Mouse (Mus musculus): ENCODE results near the gene Csmd2. TPM values are rescaled to one million over a fixed set of nuclear protein-coding genes. Genes with fewer than 3 reads are reported as not detected.
"Not testable (repeated sequence)": the region's sequence is repeated elsewhere in the genome, so short reads cannot be mapped to it uniquely, and the experiment has no call there.

The Csmd2 gene
- polyA plus RNA-seq, 1 experiment from 2014 or later = 0.18 TPM

GRCm38 (mm10) chr4:128514496-128514895 is 526.8 kb downstream of the Csmd2 start:
- H3K27ac ChIP-seq (ENCODE audit: low read depth) = no peak overlapping the region
- no peaks in the 10 kb centered on the region for H3K36me3 ChIP-seq (ENCODE audit: control insufficient read depth, insufficient read depth, low read length)
- H3K9ac ChIP-seq (ENCODE audit: low read length) = no peak overlapping the region
- H3K27me3 ChIP-seq (replicated peaks; ENCODE audit: control insufficient read depth, insufficient read depth, low read length) = no peaks in the 10 kb centered on the region
- no peak overlapping the region for H3K4me3 ChIP-seq (ENCODE audit: low read depth, low read length)
- no peaks in the 10 kb centered on the region for H3K4me1 ChIP-seq (replicated peaks; ENCODE audit: control insufficient read depth, insufficient read depth, low read length)
- ATAC-seq (replicated peaks; ENCODE audit: low FRiP score, low TSS enrichment, low read depth) (no peak), DNase-seq (ENCODE audit: low spot score) (no peak)
- no peaks in the 10 kb centered on the region for H3K9me3 ChIP-seq (ENCODE audit: control insufficient read depth, low read length)
- no peak overlapping the region for H3K4me2 ChIP-seq (ENCODE audit: low read length)
- WGBS = 81% methylated on average over 5 of the region's 5 CpGs

GRCm38 (mm10) chr4:128521276-128521675 is 533.6 kb downstream of the Csmd2 start:
- Histone ChIP-seq H3K4me2 (ENCODE audit: low read length) (no peak overlapping the region), H3K27ac (ENCODE audit: low read depth) (no peak overlapping the region), H3K27me3 (replicated peaks; ENCODE audit: control insufficient read depth, insufficient read depth, low read length) (no peaks in the 10 kb centered on the region), H3K9me3 (ENCODE audit: control insufficient read depth, low read length) (no peaks in the 10 kb centered on the region), H3K9ac (ENCODE audit: low read length) (no peak overlapping the region), H3K4me1 (replicated peaks; ENCODE audit: control insufficient read depth, insufficient read depth, low read length) (no peaks in the 10 kb centered on the region), H3K4me3 (ENCODE audit: low read depth, low read length) (no peak overlapping the region), H3K36me3 (ENCODE audit: control insufficient read depth, insufficient read depth, low read length) (no peaks in the 10 kb centered on the region)
- 87% methylated on average over 6 of the region's 6 CpGs for WGBS
- ATAC-seq (replicated peaks; ENCODE audit: low FRiP score, low TSS enrichment, low read depth) (no peak), DNase-seq (ENCODE audit: low spot score) (no peak)

- Histone ChIP-seq H3K27ac (ENCODE audit: low read depth) (no peak overlapping the region), H3K9ac (ENCODE audit: low read length) (no peak overlapping the region), H3K4me1 (replicated peaks; ENCODE audit: control insufficient read depth, insufficient read depth, low read length) (no peaks in the 10 kb centered on the region), H3K36me3 (ENCODE audit: control insufficient read depth, insufficient read depth, low read length) (no peaks in the 10 kb centered on the region), H3K9me3 (ENCODE audit: control insufficient read depth, low read length) (no peaks in the 10 kb centered on the region), H3K4me3 (ENCODE audit: low read depth, low read length) (no peak overlapping the region), H3K27me3 (replicated peaks; ENCODE audit: control insufficient read depth, insufficient read depth, low read length) (no peaks in the 10 kb centered on the region), H3K4me2 (ENCODE audit: low read length) (no peak overlapping the region)
- no peak for ATAC-seq (replicated peaks; ENCODE audit: low FRiP score, low TSS enrichment, low read depth)
- DNase-seq (ENCODE audit: low spot score) = no peak
- 31% methylated on average over 2 of the region's 2 CpGs for WGBS
Observed at GRCm38 (mm10) chr4:128543378-128543777, 555.7 kb downstream of the Csmd2 start.

GRCm38 (mm10) chr4:128543956-128544486 is 556.4 kb downstream of the Csmd2 start:
- not testable (repeated sequence) for DNase-seq (ENCODE audit: low spot score); H3K27ac ChIP-seq (ENCODE audit: low read depth); H3K4me1 ChIP-seq (replicated peaks; ENCODE audit: control insufficient read depth, insufficient read depth, low read length); H3K9me3 ChIP-seq (ENCODE audit: control insufficient read depth, low read length); H3K27me3 ChIP-seq (replicated peaks; ENCODE audit: control insufficient read depth, insufficient read depth, low read length); H3K4me3 ChIP-seq (ENCODE audit: low read depth, low read length); H3K4me2 ChIP-seq (ENCODE audit: low read length); H3K9ac ChIP-seq (ENCODE audit: low read length); ATAC-seq (replicated peaks; ENCODE audit: low FRiP score, low TSS enrichment, low read depth); H3K36me3 ChIP-seq (ENCODE audit: control insufficient read depth, insufficient read depth, low read length)
- 83% methylated on average over 2 of the region's 2 CpGs for WGBS

GRCm38 (mm10) chr4:128550756-128551155 is 563.1 kb downstream of the Csmd2 start:
- Histone ChIP-seq H3K4me2 (ENCODE audit: low read length) (no peak overlapping the region), H3K9me3 (ENCODE audit: control insufficient read depth, low read length) (no peaks in the 10 kb centered on the region), H3K9ac (ENCODE audit: low read length) (no peak overlapping the region), H3K36me3 (ENCODE audit: control insufficient read depth, insufficient read depth, low read length) (no peaks in the 10 kb centered on the region), H3K4me3 (ENCODE audit: low read depth, low read length) (no peak overlapping the region), H3K27ac (ENCODE audit: low read depth) (no peak overlapping the region), H3K4me1 (replicated peaks; ENCODE audit: control insufficient read depth, insufficient read depth, low read length) (no peaks in the 10 kb centered on the region), H3K27me3 (replicated peaks; ENCODE audit: control insufficient read depth, insufficient read depth, low read length) (no peaks in the 10 kb centered on the region)
- ATAC-seq (replicated peaks; ENCODE audit: low FRiP score, low TSS enrichment, low read depth) (no peak), DNase-seq (ENCODE audit: low spot score) (no peak)
- WGBS = 85% methylated on average over 6 of the region's 6 CpGs

GRCm38 (mm10) chr4:128554198-128554597 is 566.5 kb downstream of the Csmd2 start:
- no peaks in the 10 kb centered on the region for H3K27me3 ChIP-seq (replicated peaks; ENCODE audit: control insufficient read depth, insufficient read depth, low read length)
- WGBS = 97% methylated on average over 2 of the region's 2 CpGs
- no peaks in the 10 kb centered on the region for H3K4me1 ChIP-seq (replicated peaks; ENCODE audit: control insufficient read depth, insufficient read depth, low read length)
- no peak for DNase-seq (ENCODE audit: low spot score)
- no peak overlapping the region for H3K27ac ChIP-seq (ENCODE audit: low read depth)
- ATAC-seq (replicated peaks; ENCODE audit: low FRiP score, low TSS enrichment, low read depth) = no peak
- H3K4me2 ChIP-seq (ENCODE audit: low read length) = no peak overlapping the region
- H3K9me3 ChIP-seq (ENCODE audit: control insufficient read depth, low read length) = no peaks in the 10 kb centered on the region
- H3K4me3 ChIP-seq (ENCODE audit: low read depth, low read length) = no peak overlapping the region
- H3K9ac ChIP-seq (ENCODE audit: low read length) = no peak overlapping the region
- H3K36me3 ChIP-seq (ENCODE audit: control insufficient read depth, insufficient read depth, low read length) = no peaks in the 10 kb centered on the region

- no peaks in the 10 kb centered on the region for H3K4me1 ChIP-seq (replicated peaks; ENCODE audit: control insufficient read depth, insufficient read depth, low read length)
- no peaks in the 10 kb centered on the region for H3K9me3 ChIP-seq (ENCODE audit: control insufficient read depth, low read length)
- H3K4me3 ChIP-seq (ENCODE audit: low read depth, low read length) = no peak overlapping the region
- DNase-seq (ENCODE audit: low spot score) (no peak), ATAC-seq (replicated peaks; ENCODE audit: low FRiP score, low TSS enrichment, low read depth) (no peak)
- no peaks in the 10 kb centered on the region for H3K27me3 ChIP-seq (replicated peaks; ENCODE audit: control insufficient read depth, insufficient read depth, low read length)
- no peak overlapping the region for H3K4me2 ChIP-seq (ENCODE audit: low read length)
- WGBS = 63% methylated on average over 3 of the region's 3 CpGs
- H3K36me3 ChIP-seq (ENCODE audit: control insufficient read depth, insufficient read depth, low read length) = no peaks in the 10 kb centered on the region
- H3K9ac ChIP-seq (ENCODE audit: low read length) = no peak overlapping the region
- no peak overlapping the region for H3K27ac ChIP-seq (ENCODE audit: low read depth)
Observed at GRCm38 (mm10) chr4:128560327-128560726, 572.7 kb downstream of the Csmd2 start.

GRCm38 (mm10) chr4:128575811-128576210 is 588.2 kb downstream of the Csmd2 start:
- Histone ChIP-seq H3K4me3 (ENCODE audit: low read depth, low read length) (no peak overlapping the region), H3K9ac (ENCODE audit: low read length) (no peak overlapping the region), H3K36me3 (ENCODE audit: control insufficient read depth, insufficient read depth, low read length) (peaks cover 7% of the 10 kb centered on the region), H3K9me3 (ENCODE audit: control insufficient read depth, low read length) (peaks cover 4% of the 10 kb centered on the region), H3K4me1 (replicated peaks; ENCODE audit: control insufficient read depth, insufficient read depth, low read length) (no peaks in the 10 kb centered on the region), H3K27ac (ENCODE audit: low read depth) (no peak overlapping the region), H3K27me3 (replicated peaks; ENCODE audit: control insufficient read depth, insufficient read depth, low read length) (no peaks in the 10 kb centered on the region), H3K4me2 (ENCODE audit: low read length) (no peak overlapping the region)
- WGBS = 79% methylated on average over 4 of the region's 4 CpGs
- no peak for ATAC-seq (replicated peaks; ENCODE audit: low FRiP score, low TSS enrichment, low read depth)
- DNase-seq (ENCODE audit: low spot score) = no peak

- ATAC-seq (replicated peaks; ENCODE audit: low FRiP score, low TSS enrichment, low read depth) = no peak
- Histone ChIP-seq H3K27ac (ENCODE audit: low read depth) (no peak overlapping the region), H3K4me1 (replicated peaks; ENCODE audit: control insufficient read depth, insufficient read depth, low read length) (no peaks in the 10 kb centered on the region)
Observed at GRCm38 (mm10) chr4:128579182-128579581, 591.5 kb downstream of the Csmd2 start.

More at GRCm38 (mm10) chr4:128579182-128579581, 591.5 kb downstream of the Csmd2 start:
- no peak overlapping the region for H3K9ac ChIP-seq (ENCODE audit: low read length)
- H3K4me2 ChIP-seq (ENCODE audit: low read length) = no peak overlapping the region
- WGBS = 62% methylated on average over 4 of the region's 4 CpGs
- H3K27me3 ChIP-seq (replicated peaks; ENCODE audit: control insufficient read depth, insufficient read depth, low read length) = no peaks in the 10 kb centered on the region
- H3K36me3 ChIP-seq (ENCODE audit: control insufficient read depth, insufficient read depth, low read length) = peaks cover 29% of the 10 kb centered on the region
- DNase-seq (ENCODE audit: low spot score) = peak; percentile 56
- no peak overlapping the region for H3K4me3 ChIP-seq (ENCODE audit: low read depth, low read length)
- peaks cover 36% of the 10 kb centered on the region for H3K9me3 ChIP-seq (ENCODE audit: control insufficient read depth, low read length)

Measured in intestine, embryonic 14.5 days (tissue).